Mouse (Mus musculus): ENCODE data around the gene Pign.

DNA sequence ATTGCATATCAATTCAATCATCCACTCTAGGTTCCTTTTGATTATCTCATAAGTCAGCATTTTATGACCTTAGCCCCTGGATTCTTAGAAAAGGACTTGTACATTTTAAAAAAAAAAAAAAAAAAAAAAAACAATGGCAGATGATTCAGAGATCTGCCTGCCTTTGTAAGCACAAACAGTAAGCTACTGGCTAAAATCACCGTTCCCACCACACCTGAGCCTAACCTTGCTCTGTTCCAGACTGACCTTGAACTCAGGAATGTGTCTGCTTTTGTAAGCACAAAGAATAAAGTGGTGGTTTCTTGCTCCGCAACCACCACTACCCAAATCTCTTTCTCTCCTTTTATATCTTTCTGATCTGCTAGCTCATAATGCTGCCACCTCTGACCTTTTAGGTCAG lies 49.3 kb upstream of the Pign start:
- TF ChIP-seq CTCF (IDR thresholded peaks at IDR 0.05 in 2 of 3, conservative IDR thresholded peaks at IDR 0.05 in 1 of 3; ENCODE audit: control insufficient read depth in 1 of 3, insufficient read depth in 1 of 3, low read depth in 2 of 3, low read length in 3 of 3, poor library complexity in 1 of 3, severe bottlenecking in 1 of 3), result no peak
- no peak for TF ChIP-seq MEF2A (IDR thresholded peaks at IDR 0.05; ENCODE audit: extremely low read depth, insufficient replicate concordance, low read depth, low read length, poor library complexity, severe bottlenecking)
- no peak for TF ChIP-seq POLR2A (IDR thresholded peaks at IDR 0.05; ENCODE audit: control insufficient read depth in 1 of 2, insufficient read depth in 1 of 2, low read depth in 1 of 2, low read length in 2 of 2, poor library complexity in 1 of 2)
- no peak for TF ChIP-seq MYB (IDR thresholded peaks at IDR 0.05; ENCODE audit: low read depth, low read length)
- TF ChIP-seq POLR2AphosphoS2 (IDR thresholded peaks at IDR 0.05; ENCODE audit: low read length), result no peak
- no peak for TF ChIP-seq HCFC1 (IDR thresholded peaks at IDR 0.05; ENCODE audit: low read depth, low read length)
- no peak for TF ChIP-seq ZNF384 (IDR thresholded peaks at IDR 0.05; ENCODE audit: low read depth, low read length)
- no peak for TF ChIP-seq EP300 (IDR thresholded peaks at IDR 0.05; ENCODE audit: low read depth in 1 of 2, low read length in 2 of 2)
